Mouse (Mus musculus): Measurements from ENCODE around the gene Scd2. TPM values are rescaled to one million over a fixed set of nuclear protein-coding genes. Genes with fewer than 3 reads are reported as not detected.

Gene Scd2
- polyA plus RNA-seq, 1 experiment from 2014 or later: 224 TPM

- Histone ChIP-seq H3K9me3 (no peaks in the 10 kb centered on the region), H3K27me3 (no peaks in the 10 kb centered on the region), H3K36me3 (no peaks in the 10 kb centered on the region), H3K4me1 (no peaks in the 10 kb centered on the region), H3K9ac (no peak overlapping the region), H3K4me3 (no peak overlapping the region), H3K27ac (no peak overlapping the region), H3K4me2 (no peak overlapping the region)
- no peak for ATAC-seq (ENCODE audit: borderline replicate concordance, extremely low read depth, low FRiP score, low TSS enrichment)
- WGBS: 86% methylated on average over 8 of the region's 8 CpGs
Measured at GRCm38 (mm10) chr19:44349689-44350088, 56.2 kb downstream of the Scd2 start.

GRCm38 (mm10) chr19:44351756-44352155, 58.3 kb downstream of the Scd2 start:
- no peak overlapping the region for H3K4me2 ChIP-seq
- 73% methylated on average over 7 of the region's 7 CpGs for WGBS
- H3K4me3 ChIP-seq: no peak overlapping the region
- no peaks in the 10 kb centered on the region for H3K36me3 ChIP-seq
- H3K4me1 ChIP-seq: no peaks in the 10 kb centered on the region
- no peaks in the 10 kb centered on the region for H3K27me3 ChIP-seq
- H3K27ac ChIP-seq: no peak overlapping the region
- no peak overlapping the region for H3K9ac ChIP-seq
- H3K9me3 ChIP-seq: no peaks in the 10 kb centered on the region
- no peak for ATAC-seq (ENCODE audit: borderline replicate concordance, extremely low read depth, low FRiP score, low TSS enrichment)

Small RNA genes within 50 kb of the gene (microRNA-seq; reads per million reads assigned to microRNA genes)
- gene Mir5114: 1.9 reads per million, percentile 4 among the genes with 10 or more reads in this experiment

Other genes with a start within 250 kb of the Scd2 start
- 38.9 and 41.9 TPM in 2 replicates for gene Erlin1, start 223.9 kb upstream of the Scd2 start, polyA plus RNA-seq (2015; fragmentation: Nextera tagmentation; extraction: Ambion mirVana)
- 37.1 and 40.8 TPM in 2 replicates for gene Chuk, start 186.2 kb upstream of the Scd2 start, polyA plus RNA-seq (2015; fragmentation: Nextera tagmentation; extraction: Ambion mirVana)
- gene Cwf19l1, start 157.8 kb upstream of the Scd2 start, polyA plus RNA-seq (2015; fragmentation: Nextera tagmentation; extraction: Ambion mirVana): 33.9 and 34.6 TPM in 2 replicates
- 76.2 and 79.1 TPM in 2 replicates for gene Bloc1s2, start 147.2 kb upstream of the Scd2 start, polyA plus RNA-seq (2015; fragmentation: Nextera tagmentation; extraction: Ambion mirVana)
- gene Pkd2l1, start 101.2 kb upstream of the Scd2 start, polyA plus RNA-seq (2015; fragmentation: Nextera tagmentation; extraction: Ambion mirVana): 0.04 TPM in 1 of 2 replicates, not detected in the other
- gene Scd3, start 90.4 kb upstream of the Scd2 start, polyA plus RNA-seq (2015; fragmentation: Nextera tagmentation; extraction: Ambion mirVana): 0.58 and 0.64 TPM in 2 replicates
- gene Scd4, start 39.4 kb downstream of the Scd2 start, polyA plus RNA-seq (2015; fragmentation: Nextera tagmentation; extraction: Ambion mirVana): 0.15 and 0.35 TPM in 2 replicates
- 2.5 and 2.6 TPM in 2 replicates for gene Scd1, start 114.2 kb downstream of the Scd2 start, polyA plus RNA-seq (2015; fragmentation: Nextera tagmentation; extraction: Ambion mirVana)
- not detected in 2 replicates for gene Wnt8b, start 199.8 kb downstream of the Scd2 start, polyA plus RNA-seq (2015; fragmentation: Nextera tagmentation; extraction: Ambion mirVana)

Data from lung, embryonic 15.5 days (tissue).